Mouse (Mus musculus): ENCODE measurements around the gene Nav2. TPM values are rescaled to one million over a fixed set of nuclear protein-coding genes. Genes with fewer than 3 reads are reported as not detected.

The Nav2 gene
- polyA plus RNA-seq, 1 experiment from 2014 or later, result 4.1 TPM

DNA sequence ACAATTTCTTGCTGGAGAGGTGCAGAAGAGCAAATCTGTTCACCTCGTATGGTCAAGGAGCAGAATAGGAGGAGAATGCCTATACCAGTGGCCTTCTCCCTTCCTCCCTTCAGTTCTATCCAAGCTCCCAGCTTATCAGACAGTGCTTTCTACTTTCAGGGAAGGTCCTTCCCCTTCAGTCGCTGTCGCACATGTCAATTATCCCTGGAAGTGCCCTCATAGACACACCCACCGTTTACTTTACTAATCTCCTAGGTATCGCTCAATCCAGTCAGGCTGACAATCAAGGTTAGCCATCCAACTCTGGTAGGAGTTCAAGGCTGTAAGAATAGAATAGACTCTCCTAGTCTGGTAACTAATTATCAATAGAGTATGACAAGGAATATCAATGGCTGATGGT is 277.5 kb downstream of the Nav2 start:
- H3K4me3 ChIP-seq (ENCODE audit: low read depth, low read length), result no peak overlapping the region
- H3K27me3 ChIP-seq (ENCODE audit: control insufficient read depth, insufficient read depth, low read depth, low read length), result no peaks in the 10 kb centered on the region
- WGBS (ENCODE audit: insufficient replicate concordance), result 63% methylated on average over 5 of the region's 5 CpGs
- no peaks in the 10 kb centered on the region for H3K4me1 ChIP-seq (ENCODE audit: control insufficient read depth, low read depth, low read length)
- no peak overlapping the region for H3K4me2 ChIP-seq (ENCODE audit: low read depth, low read length)
- ATAC-seq (ENCODE audit: low read depth), result no peak
- H3K27ac ChIP-seq (ENCODE audit: low read length), result no peak overlapping the region
- no peaks in the 10 kb centered on the region for H3K9me3 ChIP-seq (replicated peaks; ENCODE audit: control insufficient read depth, low read length)
- no peaks in the 10 kb centered on the region for H3K36me3 ChIP-seq (ENCODE audit: control insufficient read depth, insufficient read depth)
- H3K9ac ChIP-seq (ENCODE audit: low read depth, low read length), result no peak overlapping the region

DNA sequence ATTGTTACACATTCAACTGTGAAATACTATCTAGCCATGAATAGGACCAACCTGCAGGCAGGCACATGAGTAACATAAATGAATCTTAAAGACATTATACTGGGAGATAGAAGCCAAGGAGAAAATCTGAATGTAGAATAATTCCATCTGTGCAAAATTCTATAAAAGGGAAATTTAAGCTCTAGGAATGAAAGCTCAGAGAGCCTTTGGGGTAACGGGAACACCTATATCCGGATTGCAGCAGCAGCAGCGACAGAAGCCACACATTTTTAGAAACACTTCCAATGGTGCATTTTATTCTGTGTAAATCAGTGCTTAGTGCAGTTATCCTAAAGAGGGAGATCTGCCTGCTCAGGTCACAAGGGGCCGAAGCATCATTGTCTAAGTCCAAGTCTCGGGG is 280.8 kb downstream of the Nav2 start:
- Histone ChIP-seq H3K9me3 (replicated peaks; ENCODE audit: control insufficient read depth, low read length) (no peaks in the 10 kb centered on the region), H3K4me1 (ENCODE audit: control insufficient read depth, low read depth, low read length) (no peaks in the 10 kb centered on the region), H3K9ac (ENCODE audit: low read depth, low read length) (no peak overlapping the region), H3K36me3 (ENCODE audit: control insufficient read depth, insufficient read depth) (no peaks in the 10 kb centered on the region), H3K27me3 (ENCODE audit: control insufficient read depth, insufficient read depth, low read depth, low read length) (no peaks in the 10 kb centered on the region), H3K4me2 (ENCODE audit: low read depth, low read length) (no peak overlapping the region), H3K4me3 (ENCODE audit: low read depth, low read length) (no peak overlapping the region), H3K27ac (ENCODE audit: low read length) (no peak overlapping the region)
- no peak for ATAC-seq (ENCODE audit: low read depth)
- WGBS (ENCODE audit: insufficient replicate concordance), result 60% methylated on average over 5 of the region's 5 CpGs

DNA sequence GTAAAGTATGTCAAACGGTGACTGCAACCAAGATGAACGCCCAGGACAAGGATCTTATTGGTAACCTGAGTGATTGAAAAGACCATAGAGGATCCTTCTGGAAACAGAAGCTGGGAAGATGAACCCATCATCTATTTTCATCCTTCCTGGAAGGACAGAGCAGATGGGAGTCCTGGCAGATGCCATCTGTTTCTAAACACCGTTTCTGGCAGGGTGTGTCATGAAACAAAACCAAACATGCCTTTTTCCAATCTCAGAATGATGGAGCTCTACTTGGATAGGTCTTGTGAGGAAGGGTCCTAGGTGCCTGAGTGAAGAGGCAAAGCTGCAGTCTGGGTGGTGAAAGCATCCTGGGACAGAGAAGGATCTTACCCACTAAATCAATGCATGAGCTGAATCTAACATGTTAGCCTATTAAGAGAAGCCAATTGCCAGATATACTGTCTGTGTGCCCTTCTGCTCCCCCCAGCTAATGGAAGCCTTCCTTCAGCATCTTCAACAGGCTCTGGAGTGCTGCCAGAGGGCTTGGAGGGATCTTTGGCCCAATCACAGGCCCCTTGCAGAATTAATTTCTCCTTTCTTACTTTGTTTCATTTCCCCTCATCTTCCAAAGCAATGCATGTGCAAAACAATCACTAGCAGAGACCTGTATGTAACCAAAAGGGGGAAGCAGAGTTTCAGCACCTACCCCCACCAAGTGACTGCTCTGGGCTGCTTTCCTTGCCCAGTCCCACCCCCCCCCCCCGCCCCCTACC is 281.9 kb downstream of the Nav2 start:
- Histone ChIP-seq H3K27me3 (ENCODE audit: control insufficient read depth, insufficient read depth, low read depth, low read length) (no peaks in the 10 kb centered on the region), H3K4me3 (ENCODE audit: low read depth, low read length) (no peak overlapping the region), H3K9me3 (replicated peaks; ENCODE audit: control insufficient read depth, low read length) (no peaks in the 10 kb centered on the region), H3K4me2 (ENCODE audit: low read depth, low read length) (no peak overlapping the region), H3K4me1 (ENCODE audit: control insufficient read depth, low read depth, low read length) (no peaks in the 10 kb centered on the region), H3K9ac (ENCODE audit: low read depth, low read length) (no peak overlapping the region), H3K36me3 (ENCODE audit: control insufficient read depth, insufficient read depth) (no peaks in the 10 kb centered on the region), H3K27ac (ENCODE audit: low read length) (no peak overlapping the region)
- no peak for ATAC-seq (ENCODE audit: low read depth)
- WGBS (ENCODE audit: insufficient replicate concordance), result 51% methylated on average over 4 of the region's 4 CpGs

- Histone ChIP-seq H3K4me1 (ENCODE audit: control insufficient read depth, low read depth, low read length) (no peaks in the 10 kb centered on the region), H3K9me3 (replicated peaks; ENCODE audit: control insufficient read depth, low read length) (no peaks in the 10 kb centered on the region), H3K36me3 (ENCODE audit: control insufficient read depth, insufficient read depth) (no peaks in the 10 kb centered on the region), H3K4me3 (ENCODE audit: low read depth, low read length) (no peak overlapping the region), H3K27ac (ENCODE audit: low read length) (no peak overlapping the region), H3K27me3 (ENCODE audit: control insufficient read depth, insufficient read depth, low read depth, low read length) (no peaks in the 10 kb centered on the region), H3K4me2 (ENCODE audit: low read depth, low read length) (no peak overlapping the region), H3K9ac (ENCODE audit: low read depth, low read length) (no peak overlapping the region)
- WGBS (ENCODE audit: insufficient replicate concordance), result 54% methylated on average over 7 of the region's 7 CpGs
- no peak for ATAC-seq (ENCODE audit: low read depth)
These were observed 282.7 kb downstream of the Nav2 start for GRCm38 (mm10) chr7:49191081-49191678.

DNA sequence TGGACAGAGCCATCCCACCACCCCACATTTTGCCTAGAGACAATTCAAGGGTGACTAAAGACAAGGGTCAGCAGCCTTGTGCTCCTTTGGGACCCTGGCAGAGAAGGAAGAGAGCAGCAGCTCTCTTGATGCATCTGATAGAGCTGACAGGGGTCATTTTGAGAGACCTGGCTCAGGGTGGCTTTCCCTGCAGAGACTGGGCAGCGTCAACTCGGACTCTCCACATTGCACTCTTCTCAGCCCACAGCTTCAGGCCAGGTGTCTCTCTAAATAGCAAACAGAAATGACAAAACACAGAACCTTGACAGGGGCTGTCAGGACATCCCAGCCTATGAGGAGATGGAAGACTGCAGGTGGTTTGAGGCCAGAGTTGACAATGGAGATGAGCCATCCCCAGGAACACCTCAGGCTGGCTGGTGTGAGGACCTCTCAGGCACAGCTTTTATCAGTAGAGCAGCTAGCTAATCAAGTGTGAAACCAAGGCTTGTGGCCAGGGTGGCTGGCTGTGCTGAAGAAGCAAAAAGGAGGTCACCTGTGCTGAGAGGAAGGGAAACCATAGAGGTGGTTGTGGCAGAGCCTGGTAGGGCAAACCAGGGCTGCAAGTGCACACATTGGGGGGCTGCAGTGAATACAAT is 283.7 kb downstream of the Nav2 start:
- Histone ChIP-seq H3K4me3 (ENCODE audit: low read depth, low read length) (no peak overlapping the region), H3K27ac (ENCODE audit: low read length) (no peak overlapping the region), H3K9me3 (replicated peaks; ENCODE audit: control insufficient read depth, low read length) (no peaks in the 10 kb centered on the region), H3K4me1 (ENCODE audit: control insufficient read depth, low read depth, low read length) (no peaks in the 10 kb centered on the region), H3K4me2 (ENCODE audit: low read depth, low read length) (no peak overlapping the region), H3K36me3 (ENCODE audit: control insufficient read depth, insufficient read depth) (no peaks in the 10 kb centered on the region), H3K9ac (ENCODE audit: low read depth, low read length) (no peak overlapping the region), H3K27me3 (ENCODE audit: control insufficient read depth, insufficient read depth, low read depth, low read length) (no peaks in the 10 kb centered on the region)
- 57% methylated on average over 2 of the region's 2 CpGs for WGBS (ENCODE audit: insufficient replicate concordance)
- ATAC-seq (ENCODE audit: low read depth), result no peak

DNA sequence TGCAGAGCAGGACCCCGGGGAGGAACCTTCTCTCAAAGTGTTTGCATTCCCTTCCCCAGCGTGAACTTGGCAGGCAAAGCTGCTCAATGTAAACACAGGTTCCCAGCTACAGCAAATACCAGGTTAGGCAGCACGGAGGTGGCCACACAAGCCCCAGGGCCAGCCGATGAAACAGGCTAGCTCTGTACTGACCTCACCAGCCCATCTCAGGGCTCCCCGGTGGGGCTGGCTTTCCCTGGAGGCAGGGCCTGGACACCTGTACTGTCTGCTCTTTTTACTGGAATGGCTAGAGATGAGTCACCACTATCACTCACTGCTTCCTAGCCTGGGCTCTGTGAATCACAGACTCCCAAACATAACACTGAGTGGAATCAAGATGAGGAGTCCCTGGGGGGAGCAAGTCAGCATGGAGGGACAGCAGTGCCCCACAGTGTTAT is 287.2 kb downstream of the Nav2 start:
- no peak overlapping the region for H3K4me2 ChIP-seq (ENCODE audit: low read depth, low read length)
- H3K27me3 ChIP-seq (ENCODE audit: control insufficient read depth, insufficient read depth, low read depth, low read length), result no peaks in the 10 kb centered on the region
- peak; percentile 95 for ATAC-seq (ENCODE audit: low read depth)
- H3K36me3 ChIP-seq (ENCODE audit: control insufficient read depth, insufficient read depth), result no peaks in the 10 kb centered on the region
- 0 out of 2 replicates have a peak overlapping the region, but pooled peaks have one; percentile 2 for H3K27ac ChIP-seq (ENCODE audit: low read length)
- H3K4me1 ChIP-seq (ENCODE audit: control insufficient read depth, low read depth, low read length), result no peaks in the 10 kb centered on the region
- WGBS (ENCODE audit: insufficient replicate concordance), result 37% methylated on average over 5 of the region's 5 CpGs
- no peak overlapping the region for H3K9ac ChIP-seq (ENCODE audit: low read depth, low read length)
- no peaks in the 10 kb centered on the region for H3K9me3 ChIP-seq (replicated peaks; ENCODE audit: control insufficient read depth, low read length)
- H3K4me3 ChIP-seq (ENCODE audit: low read depth, low read length), result no peak overlapping the region

- Histone ChIP-seq H3K27ac (ENCODE audit: low read length) (no peak overlapping the region), H3K36me3 (ENCODE audit: control insufficient read depth, insufficient read depth) (no peaks in the 10 kb centered on the region), H3K4me2 (ENCODE audit: low read depth, low read length) (no peak overlapping the region), H3K9me3 (replicated peaks; ENCODE audit: control insufficient read depth, low read length) (no peaks in the 10 kb centered on the region), H3K27me3 (ENCODE audit: control insufficient read depth, insufficient read depth, low read depth, low read length) (no peaks in the 10 kb centered on the region), H3K9ac (ENCODE audit: low read depth, low read length) (no peak overlapping the region), H3K4me3 (ENCODE audit: low read depth, low read length) (no peak overlapping the region), H3K4me1 (ENCODE audit: control insufficient read depth, low read depth, low read length) (no peaks in the 10 kb centered on the region)
- 42% methylated on average over 6 of the region's 6 CpGs for WGBS (ENCODE audit: insufficient replicate concordance)
- ATAC-seq (ENCODE audit: low read depth), result no peak
These were observed 290.9 kb downstream of the Nav2 start for GRCm38 (mm10) chr7:49199366-49199765.

- Histone ChIP-seq H3K9ac (ENCODE audit: low read depth, low read length) (no peak overlapping the region), H3K9me3 (replicated peaks; ENCODE audit: control insufficient read depth, low read length) (no peaks in the 10 kb centered on the region), H3K27me3 (ENCODE audit: control insufficient read depth, insufficient read depth, low read depth, low read length) (no peaks in the 10 kb centered on the region), H3K36me3 (ENCODE audit: control insufficient read depth, insufficient read depth) (no peaks in the 10 kb centered on the region), H3K4me1 (ENCODE audit: control insufficient read depth, low read depth, low read length) (no peaks in the 10 kb centered on the region), H3K4me2 (ENCODE audit: low read depth, low read length) (no peak overlapping the region), H3K4me3 (ENCODE audit: low read depth, low read length) (no peak overlapping the region), H3K27ac (ENCODE audit: low read length) (no peak overlapping the region)
- 55% methylated on average over 6 of the region's 6 CpGs for WGBS (ENCODE audit: insufficient replicate concordance)
- ATAC-seq (ENCODE audit: low read depth), result no peak
These were observed 291.8 kb downstream of the Nav2 start for GRCm38 (mm10) chr7:49200270-49200669.

DNA sequence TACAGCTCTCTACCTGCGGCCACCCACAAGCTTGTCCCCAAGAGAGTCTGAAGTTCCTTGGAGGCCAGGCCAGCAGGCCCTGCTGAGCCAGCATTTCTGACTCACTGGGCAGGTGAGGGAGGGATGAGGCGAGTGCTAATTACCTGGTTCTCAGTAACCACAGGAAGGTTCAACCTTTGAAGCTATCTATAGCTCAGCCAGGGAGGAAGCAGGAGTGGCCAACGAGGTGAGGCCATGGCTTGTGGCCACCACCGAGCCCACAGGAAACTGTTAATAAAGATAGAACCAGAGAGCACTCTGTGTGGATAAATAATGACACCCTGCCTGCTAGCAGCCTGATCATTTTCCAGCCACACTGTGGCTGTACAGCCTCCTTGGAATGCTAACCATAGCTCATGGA is 294.5 kb downstream of the Nav2 start:
- no peak overlapping the region for H3K4me2 ChIP-seq (ENCODE audit: low read depth, low read length)
- no peak overlapping the region for H3K27ac ChIP-seq (ENCODE audit: low read length)
- no peaks in the 10 kb centered on the region for H3K36me3 ChIP-seq (ENCODE audit: control insufficient read depth, insufficient read depth)
- H3K4me3 ChIP-seq (ENCODE audit: low read depth, low read length), result no peak overlapping the region
- no peak overlapping the region for H3K9ac ChIP-seq (ENCODE audit: low read depth, low read length)
- no peak for ATAC-seq (ENCODE audit: low read depth)
- H3K9me3 ChIP-seq (replicated peaks; ENCODE audit: control insufficient read depth, low read length), result no peaks in the 10 kb centered on the region
- H3K27me3 ChIP-seq (ENCODE audit: control insufficient read depth, insufficient read depth, low read depth, low read length), result no peaks in the 10 kb centered on the region
- 23% methylated on average over 4 of the region's 4 CpGs for WGBS (ENCODE audit: insufficient replicate concordance)
- no peaks in the 10 kb centered on the region for H3K4me1 ChIP-seq (ENCODE audit: control insufficient read depth, low read depth, low read length)

All from liver, embryonic 16.5 days (tissue).